Mouse (Mus musculus) gastrocnemius, postnatal 25 days (tissue): ENCODE results near the gene Mindy4. TPM values are rescaled to one million over a fixed set of nuclear protein-coding genes. Genes with fewer than 3 reads are reported as not detected.

Experiments used
- DNase-seq: peaks from one replicate; pipeline ENCODE4 v3.0.0; 2022
- total RNA-seq, 2 experiments: library from RNA; stranded (reverse); gene quantifications; 1 replicate in 1 of 2; 2 replicates in 1 of 2; pipeline ENCODE4 v1.2.3; 2021

The Mindy4 gene
- total RNA-seq, 2 experiments from 2014 or later = 1.8 to 2.3 TPM

DNA sequence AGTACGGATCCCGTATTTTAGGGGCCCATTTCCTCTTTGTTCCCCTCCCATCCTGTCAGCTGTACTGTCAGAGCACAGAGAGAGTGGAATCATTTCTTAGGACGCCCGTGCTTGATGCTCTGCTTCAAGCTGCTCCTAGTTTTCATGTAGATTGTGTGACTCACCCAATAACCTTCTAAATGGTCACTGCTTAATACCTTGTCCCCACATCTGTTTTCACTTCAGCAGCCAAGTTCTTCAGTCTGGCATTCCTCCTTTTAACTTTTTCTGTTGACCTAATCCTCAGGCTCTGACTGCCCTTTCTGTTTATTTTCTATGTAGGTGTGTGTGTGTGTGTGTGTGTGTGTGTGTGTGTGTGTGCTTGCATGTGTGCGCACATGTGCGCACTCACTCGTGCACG, 4.6 kb downstream of the Mindy4 start:
- no peak for DNase-seq

GRCm38 (mm10) chr6:55210423-55211365, 7.5 kb downstream of the Mindy4 start:
- DNase-seq = peak; percentile 56

- DNase-seq = peak; percentile 67
These were observed 11.4 kb downstream of the Mindy4 start for GRCm38 (mm10) chr6:55214541-55214940.

DNA sequence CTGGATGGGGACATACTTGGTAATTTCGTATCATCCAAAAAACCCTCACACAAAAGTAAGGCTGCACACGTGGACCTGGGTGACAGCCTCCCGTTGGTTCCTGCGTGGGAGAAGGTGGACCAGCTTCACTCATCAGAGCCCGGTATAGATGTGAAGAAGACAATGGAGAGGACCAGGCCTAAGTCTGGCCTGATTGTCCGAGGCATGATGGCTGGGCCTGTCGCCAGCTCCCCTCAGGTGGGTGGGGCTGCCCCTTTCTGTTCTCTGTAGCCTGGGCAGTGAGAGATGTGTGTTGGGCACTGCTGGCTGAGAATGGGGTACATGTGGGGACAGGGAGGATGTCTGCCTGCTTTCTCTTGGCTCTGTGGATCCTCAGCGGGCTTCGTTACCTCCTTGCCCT, 15.0 kb downstream of the Mindy4 start:
- DNase-seq = no peak

GRCm38 (mm10) chr6:55223986-55224385, 20.8 kb downstream of the Mindy4 start:
- DNase-seq = no peak

DNA sequence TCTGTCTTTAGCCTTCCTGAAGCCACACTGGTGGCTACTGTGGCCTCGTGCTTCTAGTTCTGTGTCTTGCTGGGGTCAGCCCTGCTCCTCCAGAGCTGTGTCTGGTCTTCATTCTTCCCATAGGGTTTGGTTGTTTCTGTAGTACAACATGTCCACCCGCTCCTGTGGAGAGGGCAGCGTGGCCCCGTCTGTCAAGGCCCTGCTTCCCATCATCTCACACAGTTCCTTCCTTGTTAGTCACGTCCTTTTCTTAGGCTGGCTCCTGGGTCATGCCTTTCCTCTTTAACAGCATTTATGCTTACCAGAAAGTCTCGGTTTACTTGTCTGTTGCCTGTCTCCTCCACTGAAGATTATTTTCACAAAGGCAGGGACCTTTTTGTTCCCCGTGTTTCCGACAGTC, 26.9 kb downstream of the Mindy4 start:
- no peak for DNase-seq

- DNase-seq = peak; percentile 3
These were observed 28.9 kb downstream of the Mindy4 start for GRCm38 (mm10) chr6:55232101-55232500.

- peak; percentile 27 for DNase-seq
These were observed 29.5 kb downstream of the Mindy4 start for GRCm38 (mm10) chr6:55232524-55233264.

DNA sequence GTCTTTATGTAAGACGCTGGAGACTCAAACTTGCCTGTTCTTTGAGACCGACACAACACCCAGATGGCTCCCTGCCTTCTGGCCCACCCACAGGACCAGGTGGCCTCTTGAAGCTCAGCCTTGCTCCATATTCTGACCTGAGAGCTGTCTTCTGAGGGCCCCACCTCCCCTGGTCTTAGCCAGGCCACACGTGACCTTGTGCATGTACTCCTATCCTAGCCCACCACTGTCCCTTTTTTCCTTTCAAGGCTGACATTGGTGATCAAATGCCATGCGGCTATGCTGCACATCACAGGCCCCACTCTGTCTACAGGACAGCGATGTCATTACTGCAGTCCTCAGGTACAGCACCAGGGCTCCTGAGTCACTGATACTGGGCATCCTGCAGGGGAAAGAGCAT, 30.1 kb downstream of the Mindy4 start:
- DNase-seq = no peak

DNA sequence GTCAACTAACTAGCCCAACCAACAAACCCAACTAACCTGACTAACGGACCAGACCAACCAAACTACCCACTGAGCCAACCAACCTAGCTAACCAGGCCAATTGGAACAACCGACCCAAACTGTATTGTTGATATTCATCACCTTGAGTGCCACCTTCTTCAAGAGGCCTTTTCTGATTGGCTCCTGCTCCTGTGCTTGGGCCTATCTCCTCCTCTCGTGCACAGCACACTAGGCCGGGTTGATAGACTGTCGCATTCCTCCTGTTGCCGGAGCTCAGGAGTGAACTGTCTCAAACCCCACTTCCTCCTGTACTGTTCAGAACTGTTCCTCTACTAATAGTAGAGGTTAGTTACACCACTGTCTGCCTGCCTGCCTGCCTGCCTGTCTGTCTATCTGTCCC, 31.5 kb downstream of the Mindy4 start:
- no peak for DNase-seq

DNA sequence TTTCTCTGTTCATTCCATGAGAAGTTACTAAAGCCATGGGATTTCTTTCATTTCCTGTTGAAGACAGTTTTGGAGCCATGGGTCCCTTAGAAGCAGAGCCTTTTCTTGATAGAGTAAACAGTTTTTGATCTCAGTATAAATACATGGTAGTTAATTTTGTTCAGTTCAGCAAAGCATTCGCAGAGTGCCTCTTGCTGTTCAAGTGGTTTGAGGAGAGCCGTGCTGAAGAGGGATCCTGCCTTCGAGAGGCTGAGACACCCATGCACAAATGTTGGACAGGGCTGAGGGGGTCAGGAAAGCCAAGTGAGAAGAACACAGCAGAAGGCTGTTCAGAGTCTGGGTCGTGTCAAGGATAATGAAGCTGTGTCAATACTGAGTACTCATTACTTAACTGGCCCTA, 32.5 kb downstream of the Mindy4 start:
- DNase-seq = no peak

- no peak for DNase-seq
These were observed 36.7 kb downstream of the Mindy4 start for GRCm38 (mm10) chr6:55239931-55240330.

GRCm38 (mm10) chr6:55240591-55241260, 37.5 kb downstream of the Mindy4 start:
- DNase-seq = no peak

GRCm38 (mm10) chr6:55241479-55241878, 38.3 kb downstream of the Mindy4 start:
- DNase-seq = no peak

DNA sequence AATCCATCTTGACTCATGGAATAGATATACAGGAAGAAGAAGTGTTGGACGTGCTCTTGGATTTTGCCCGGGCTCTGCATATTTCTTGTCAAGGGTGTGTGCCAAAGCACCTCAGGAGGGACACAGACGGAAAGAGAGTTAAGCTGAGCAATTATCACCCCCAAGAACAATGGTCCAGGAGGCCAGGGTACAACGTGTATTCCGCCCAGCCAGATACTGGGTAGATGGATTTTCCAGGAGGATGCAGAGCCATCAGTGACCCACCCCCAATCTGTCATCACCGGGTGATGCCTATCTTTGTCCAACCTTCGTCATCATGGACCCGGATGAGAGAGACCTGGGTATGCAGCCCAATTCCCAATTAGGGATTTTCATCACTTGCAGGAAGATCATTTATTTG, 42.5 kb downstream of the Mindy4 start:
- peak; percentile 71 for DNase-seq

DNA sequence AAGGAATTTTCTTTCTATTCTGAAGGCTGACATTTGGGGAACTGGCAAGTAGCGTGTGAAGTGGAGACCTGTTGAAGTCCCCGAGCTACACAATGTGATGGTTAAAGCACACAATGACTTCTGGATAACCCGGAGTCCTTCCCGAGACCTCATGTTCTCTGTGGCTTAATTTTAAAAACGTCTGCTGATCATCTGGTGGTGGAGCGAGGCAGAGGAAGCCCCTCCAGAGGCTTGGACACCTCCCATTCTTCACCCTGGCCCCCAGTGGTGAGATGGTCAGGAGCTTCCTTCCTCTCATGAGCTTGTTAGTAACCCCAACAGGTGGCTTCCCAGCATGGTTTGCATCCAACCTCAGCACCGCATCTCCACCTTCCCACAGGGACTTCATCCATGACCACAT, 43.3 kb downstream of the Mindy4 start:
- no peak for DNase-seq

- no peak for DNase-seq
These were observed 43.8 kb downstream of the Mindy4 start for GRCm38 (mm10) chr6:55246911-55247438.

DNA sequence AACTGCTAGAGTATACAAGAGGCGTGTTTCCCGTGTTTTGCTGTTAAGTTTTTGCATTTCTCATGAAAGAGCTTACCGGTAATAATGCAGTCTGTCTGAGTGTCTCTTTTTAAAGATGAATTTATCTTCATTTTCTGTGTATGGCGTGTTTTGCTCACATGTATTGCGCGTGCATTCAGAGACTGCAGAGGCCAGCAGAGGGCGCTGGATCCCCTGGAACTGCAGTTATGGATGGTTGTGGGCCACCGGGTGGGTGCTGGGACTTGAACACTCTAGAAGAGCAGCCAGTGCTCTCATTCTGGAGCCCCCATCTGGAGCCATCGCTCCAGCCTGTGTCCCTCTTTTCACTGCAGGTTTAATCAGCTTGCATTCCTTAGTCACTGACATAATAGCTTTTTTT, 46.1 kb downstream of the Mindy4 start:
- DNase-seq = no peak

GRCm38 (mm10) chr6:55250809-55251208, 47.6 kb downstream of the Mindy4 start:
- no peak for DNase-seq

GRCm38 (mm10) chr6:55251596-55251995, 48.4 kb downstream of the Mindy4 start:
- DNase-seq = no peak

DNA sequence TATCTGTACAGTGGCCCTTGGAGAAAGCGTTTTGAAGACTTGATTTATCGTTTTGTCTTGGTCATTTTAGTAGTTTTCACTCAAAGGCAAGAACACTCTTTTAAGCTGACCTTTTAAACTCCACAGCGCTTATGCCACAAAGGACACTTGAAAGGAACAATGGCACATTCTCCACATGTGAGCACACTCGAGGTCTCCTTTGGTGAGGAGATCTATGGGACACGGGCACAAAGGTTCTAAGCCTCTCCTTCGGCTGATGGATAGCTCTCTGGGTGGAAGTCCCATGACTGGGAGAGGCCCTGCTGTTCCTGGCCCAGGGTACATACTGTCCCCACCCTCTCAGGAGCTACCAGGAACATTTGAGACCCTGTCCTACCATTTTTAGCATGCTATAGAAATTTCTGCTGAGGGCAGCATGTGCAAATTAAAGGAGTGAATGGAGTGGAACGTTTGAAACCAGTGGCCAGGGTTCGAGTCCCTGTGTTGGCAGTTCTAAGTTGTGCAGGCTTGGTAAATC, 49.6 kb downstream of the Mindy4 start:
- DNase-seq = no peak

- no peak for DNase-seq
These were observed 53.5 kb downstream of the Mindy4 start for GRCm38 (mm10) chr6:55256500-55257191.
